Mouse (Mus musculus) right cerebral cortex, postnatal 10 days (tissue): Measurements from ENCODE around the gene Orm2.
A peak's percentile ranks its signal among the peaks of the same experiment; 100 is the strongest.

Source experiments
- DNase-seq, 2 experiments: peaks; one replicate each; pipeline ENCODE4 v3.0.0; 2021; ENCODE audit warnings: low spot score in 2 of 2

The Orm2 gene

DNA sequence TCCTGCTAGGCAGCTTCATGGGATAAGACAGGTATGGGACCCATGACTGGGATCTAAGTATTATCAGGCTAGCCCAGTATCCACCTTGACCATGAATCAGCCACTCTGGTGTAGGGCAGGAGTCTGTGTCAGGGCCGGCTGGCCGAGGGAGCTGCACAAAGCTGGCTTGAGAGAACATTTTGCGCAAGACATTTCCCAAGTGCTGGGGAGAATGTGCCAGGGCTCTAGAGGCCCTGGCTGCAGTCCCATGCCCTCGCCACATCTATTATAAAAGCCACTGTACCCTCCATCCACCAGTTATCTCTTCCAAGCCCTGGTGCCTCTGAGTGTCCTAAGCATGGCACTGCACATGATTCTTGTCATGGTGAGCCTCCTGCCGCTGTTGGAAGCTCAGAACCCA, at the start of gene Orm2:
Gene Orm2 (plus strand): TSS at position 300 of the 400 bp plus-strand sequence.
- DNase-seq: no peak

DNA sequence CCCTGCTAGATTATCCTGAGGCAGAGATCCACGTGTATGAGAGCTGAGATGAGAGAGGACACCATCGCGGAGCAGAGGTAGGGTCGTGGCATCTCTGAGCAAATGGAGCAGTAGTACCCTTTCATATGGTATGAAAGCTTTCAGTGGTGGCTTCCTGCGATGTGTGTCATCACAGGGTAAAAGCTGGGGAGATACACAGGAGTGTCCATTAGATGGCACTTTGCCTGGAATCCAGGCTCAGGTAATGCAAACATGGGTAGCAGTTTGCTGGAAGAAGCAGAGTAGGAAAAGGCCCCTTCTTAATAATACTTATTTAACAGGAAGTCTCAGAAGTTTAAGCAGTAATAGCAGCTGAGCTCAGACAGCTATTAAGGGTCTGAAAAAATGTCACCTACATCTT, 48.2 kb upstream of the Orm2 start:
- no peak for DNase-seq

DNA sequence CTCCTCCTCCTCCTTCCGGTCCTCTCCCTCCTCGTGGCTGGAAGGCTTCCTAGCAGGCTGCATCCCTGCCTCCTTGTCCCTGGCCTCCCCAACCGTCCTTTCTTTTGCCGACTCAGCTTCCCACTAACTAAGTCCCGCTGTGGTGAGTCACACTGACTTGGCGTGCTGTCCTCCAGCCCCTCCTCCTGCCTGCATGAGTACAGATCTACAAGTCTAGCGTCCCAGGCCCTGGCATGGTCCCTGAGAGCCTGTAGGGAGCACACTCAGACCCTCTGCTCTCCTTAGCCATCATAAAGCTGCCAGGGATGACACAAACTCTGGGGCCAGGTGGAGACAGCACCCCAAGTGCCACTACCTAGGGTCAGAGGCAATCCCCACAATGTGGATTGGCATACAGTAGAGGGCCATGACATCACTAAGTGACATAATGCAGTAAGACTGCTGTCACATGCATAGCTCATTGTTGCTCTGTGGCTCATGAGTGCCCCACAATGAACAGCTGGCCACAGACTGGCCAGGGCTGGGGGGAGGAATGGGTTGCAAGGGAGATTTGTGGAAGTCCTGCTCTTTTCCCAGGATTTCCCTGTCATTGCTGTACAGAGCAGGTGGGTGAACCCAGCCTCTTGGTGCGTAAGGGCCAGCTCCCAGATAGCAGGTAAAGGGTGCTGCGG, 46.0 kb upstream of the Orm2 start:
- no peak for DNase-seq

DNA sequence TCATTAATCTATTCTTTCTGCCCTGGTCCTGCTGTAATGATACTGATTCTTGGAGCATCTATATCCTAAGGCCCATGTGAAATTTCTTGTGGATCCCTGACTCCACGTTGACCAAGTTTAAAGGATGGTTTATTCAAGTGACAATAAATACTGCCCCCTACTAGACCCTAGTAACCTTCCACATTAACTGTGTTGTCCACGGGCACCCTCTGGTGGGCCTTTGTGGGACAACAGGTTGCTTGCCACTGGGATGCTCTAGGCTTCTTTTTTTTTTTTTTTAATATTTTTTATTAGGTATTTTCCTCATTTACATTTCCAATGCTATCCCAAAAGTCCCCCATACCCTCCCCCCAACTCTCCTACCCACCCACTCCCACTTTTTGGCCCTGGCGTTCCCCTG, 42.7 kb upstream of the Orm2 start:
- peak in 1 of 2 experiments; percentile 70 for DNase-seq

DNA sequence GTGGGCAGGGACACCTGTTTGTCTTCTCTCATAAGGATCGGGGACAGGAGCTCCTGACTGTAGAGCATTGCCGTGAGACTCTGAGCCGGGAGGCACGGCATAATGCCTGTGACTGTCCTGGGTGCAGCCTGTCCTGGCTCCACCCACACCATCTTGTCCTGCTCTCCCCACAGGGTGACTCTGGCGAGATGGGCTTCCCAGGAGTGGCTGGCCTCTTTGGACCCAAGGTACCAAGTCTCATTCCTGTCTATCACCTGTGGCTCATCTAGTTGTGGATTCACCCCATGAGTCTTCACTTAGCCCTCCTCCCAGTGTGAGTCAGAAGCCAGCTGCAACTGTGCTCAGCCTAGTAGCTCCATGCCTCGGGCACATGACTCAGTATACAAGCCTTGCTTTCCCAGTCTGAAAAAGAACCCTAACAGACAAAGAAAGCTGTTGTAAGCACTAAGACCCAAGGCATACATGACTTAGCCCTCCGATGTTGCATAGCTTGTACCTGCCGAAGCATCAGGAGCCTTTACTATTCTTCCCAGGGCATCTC, 38.9 kb upstream of the Orm2 start:
- no peak for DNase-seq

DNA sequence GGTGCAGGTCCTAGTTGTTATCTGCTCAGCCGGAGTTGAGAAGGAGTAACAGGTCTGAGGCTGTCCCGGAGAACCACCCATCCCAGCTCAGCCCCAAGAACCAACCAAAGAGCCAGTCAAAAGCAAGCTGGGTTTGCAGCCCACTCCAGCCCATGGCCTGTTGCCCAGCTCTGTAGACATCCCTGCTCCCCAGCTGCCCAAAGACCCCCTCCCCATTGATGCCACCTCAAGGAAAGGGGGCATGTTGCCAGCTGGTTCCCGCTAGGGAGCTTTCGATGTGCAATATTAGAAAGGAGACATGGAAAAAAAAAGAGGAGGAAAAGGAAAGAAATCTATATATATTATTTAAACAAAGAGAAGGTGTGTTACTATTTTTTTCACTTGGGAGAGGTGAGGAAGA, 28.8 kb upstream of the Orm2 start:
- no peak for DNase-seq

DNA sequence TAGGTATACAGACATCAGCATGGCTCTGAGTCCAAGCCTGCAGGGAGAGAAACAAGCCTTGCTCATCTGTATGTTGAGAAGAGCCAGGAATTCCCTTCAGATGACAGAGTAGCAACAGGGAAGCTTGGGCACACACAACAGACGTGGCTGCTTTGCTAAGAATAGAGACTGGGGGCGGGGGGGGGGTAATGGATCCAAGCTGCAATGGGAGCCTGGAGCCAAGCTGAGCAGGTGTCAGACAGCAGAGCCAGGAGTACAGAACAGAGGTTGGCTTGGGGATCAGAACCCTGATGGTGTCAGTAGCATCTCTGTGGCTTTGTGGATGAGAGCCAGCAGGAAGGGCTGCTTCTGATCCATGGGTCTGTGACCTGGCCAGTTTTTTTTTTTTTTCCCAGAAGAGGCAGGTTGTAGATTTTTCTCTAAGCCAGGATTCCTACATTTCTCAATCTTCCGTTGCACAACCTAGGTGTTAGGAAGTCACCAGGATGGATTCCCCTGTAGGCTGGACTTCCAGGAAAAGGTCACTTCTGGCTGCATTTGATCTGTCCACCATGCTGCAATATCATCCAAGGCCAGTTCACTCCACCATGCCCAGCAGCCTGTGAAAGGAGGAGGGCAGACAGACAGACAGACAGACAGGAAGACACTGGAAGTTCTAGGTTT, 23.7 kb upstream of the Orm2 start:
- DNase-seq: peak in 1 of 2 experiments; percentile 49

DNA sequence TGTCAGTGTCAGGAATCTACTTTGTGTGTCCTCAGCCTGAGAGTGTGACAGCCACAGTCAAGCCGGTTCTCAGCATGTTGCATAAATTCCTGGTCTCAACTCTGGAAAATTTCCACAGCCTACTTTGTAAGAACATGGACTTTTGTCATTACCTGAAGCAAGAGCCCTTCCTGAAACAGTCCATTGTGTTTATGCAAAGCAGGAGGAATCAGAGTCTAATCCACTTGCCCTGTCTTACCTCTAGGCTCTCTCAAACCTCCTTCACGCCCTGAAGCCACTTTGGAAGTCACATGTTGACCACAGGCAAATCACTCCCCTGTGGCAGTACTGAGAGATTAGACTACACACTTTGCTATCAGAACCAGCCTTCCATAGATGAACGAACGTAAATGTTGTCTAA, 19.8 kb upstream of the Orm2 start:
- no peak for DNase-seq

DNA sequence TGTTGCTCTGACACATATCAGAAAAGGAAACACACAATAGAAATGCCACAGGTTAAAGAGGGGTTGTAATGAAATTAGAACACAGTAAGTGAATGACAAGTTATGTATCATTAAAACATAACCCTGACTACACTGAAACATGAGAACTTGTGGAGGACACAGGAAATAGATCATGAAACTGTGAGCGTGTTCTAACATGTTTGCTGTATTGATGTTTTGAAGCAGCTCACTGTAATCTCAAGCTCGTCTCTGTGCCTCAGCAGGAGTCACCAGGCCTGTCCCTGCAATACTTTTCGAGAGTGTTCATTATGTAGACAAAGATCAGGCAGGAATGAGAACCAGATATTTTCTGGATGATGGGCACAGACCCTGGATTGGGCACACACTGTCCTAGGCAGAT, 18.6 kb upstream of the Orm2 start:
- no peak for DNase-seq

DNA sequence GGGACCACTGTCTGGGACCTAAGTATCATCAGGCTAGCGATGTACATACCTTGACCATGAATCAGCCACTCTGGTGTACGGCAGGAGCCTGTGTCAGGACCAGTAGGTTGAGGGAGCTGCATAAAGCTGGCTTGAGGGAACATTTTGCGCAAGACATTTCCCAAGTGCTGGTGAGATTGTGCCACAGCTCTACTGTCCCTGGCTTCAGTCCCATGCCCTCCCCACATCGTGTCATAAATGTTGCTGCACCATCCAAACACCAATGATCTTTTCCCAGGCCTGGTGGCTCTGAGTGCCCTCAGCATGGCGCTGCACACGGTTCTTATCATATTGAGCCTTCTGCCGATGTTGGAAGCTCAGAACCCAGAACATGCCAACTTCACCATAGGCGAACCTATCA, 18.0 kb upstream of the Orm2 start, which contains the start of gene Orm1:
Gene Orm1 (plus strand): TSS at position 266 of the 400 bp plus-strand sequence.
- DNase-seq: no peak

DNA sequence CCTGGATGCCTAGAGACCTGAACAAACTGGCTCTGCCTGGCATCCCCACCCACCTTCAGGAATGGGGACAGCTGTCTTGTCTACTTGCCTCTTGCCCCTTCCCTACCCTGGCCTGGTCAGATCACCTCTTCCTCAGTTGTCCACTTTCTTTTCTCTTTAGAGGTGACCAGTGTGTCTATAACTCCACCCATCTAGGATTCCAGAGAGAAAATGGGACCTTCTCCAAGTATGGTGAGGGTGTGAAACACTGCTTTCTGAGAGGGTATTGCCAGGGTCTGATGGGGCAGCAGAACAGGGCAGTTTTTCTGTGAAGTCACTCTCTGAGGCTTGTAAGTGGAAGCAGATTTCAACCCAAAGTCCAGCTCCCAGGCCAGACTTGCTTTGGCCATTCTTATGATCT, 17.0 kb upstream of the Orm2 start:
- no peak for DNase-seq

DNA sequence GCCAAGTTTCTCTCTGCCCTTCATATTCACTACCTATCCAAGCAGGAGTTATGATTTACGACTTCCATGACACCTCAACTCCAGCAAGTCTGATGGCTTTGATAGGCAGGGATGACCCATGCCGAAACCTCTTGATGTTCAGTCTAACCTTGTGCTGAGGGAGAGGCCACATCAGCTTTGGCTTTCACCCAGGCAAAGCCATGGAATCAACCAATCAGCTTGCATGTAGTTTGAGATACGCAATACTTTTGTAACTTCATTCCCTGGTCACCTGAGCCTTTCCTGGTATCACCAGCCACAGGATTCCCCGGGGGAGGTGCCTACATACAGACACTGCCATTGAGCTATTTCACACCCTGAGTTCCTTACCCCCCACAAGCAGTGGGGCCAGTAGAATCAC, 15.6 kb upstream of the Orm2 start:
- DNase-seq: no peak

DNA sequence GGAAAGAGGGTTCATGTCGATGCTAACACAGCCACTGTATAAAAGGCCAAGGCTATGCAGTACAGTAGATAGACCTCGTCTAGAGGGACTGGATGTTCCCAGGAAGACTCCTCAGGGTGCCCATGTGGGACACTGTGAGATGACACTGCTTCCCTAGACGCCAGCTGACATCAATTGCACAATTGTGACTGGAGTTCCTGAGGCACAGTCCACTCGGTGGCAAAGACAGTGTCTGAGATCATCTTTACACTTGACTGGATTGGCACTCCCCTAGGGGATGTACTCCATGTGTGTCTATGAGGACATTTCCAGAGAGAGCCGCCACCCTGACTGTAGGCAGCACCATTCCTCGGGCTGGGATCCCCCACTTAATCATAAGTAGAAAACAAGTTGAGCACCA, 13.7 kb upstream of the Orm2 start:
- DNase-seq: no peak

DNA sequence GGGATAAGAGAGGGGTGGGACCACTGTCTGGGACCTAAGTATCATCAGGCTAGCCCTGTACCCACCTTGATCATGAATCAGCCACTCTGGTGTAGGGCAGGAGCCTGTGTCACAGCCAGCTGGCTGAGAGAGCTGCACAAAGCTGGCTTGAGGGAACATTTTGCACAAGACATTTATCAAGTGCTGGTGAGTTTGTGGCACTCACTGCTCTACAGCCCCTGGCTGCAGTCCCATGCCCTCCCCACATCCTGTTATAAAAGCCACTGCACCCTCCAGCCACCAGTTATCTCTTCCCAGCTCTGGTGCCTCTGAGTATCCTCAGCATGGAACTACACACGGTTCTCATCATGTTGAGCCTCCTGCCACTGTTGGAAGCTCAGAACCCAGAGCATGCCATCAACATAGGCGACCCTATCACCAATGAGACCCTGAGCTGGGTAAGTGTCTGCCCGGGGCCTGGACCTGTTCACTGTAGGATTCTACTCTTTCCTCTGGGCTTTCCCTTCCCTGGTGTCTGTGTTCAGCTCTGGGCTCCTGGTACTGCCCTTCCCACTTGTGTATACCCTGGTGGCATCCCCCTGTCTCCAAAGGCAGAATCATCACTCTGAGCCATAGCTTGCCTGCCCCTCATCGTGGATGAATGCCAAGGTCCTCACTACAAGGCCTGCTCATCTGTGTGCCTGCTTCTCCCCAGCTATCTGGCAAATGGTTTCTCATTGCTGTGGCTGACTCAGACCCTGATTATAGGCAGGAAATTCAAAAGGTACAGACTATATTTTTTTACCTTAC, 6.2 kb upstream of the Orm2 start, which contains the start of gene Orm3:
Gene Orm3 (plus strand): TSS at position 286 of the 789 bp plus-strand sequence.
- no peak for DNase-seq

DNA sequence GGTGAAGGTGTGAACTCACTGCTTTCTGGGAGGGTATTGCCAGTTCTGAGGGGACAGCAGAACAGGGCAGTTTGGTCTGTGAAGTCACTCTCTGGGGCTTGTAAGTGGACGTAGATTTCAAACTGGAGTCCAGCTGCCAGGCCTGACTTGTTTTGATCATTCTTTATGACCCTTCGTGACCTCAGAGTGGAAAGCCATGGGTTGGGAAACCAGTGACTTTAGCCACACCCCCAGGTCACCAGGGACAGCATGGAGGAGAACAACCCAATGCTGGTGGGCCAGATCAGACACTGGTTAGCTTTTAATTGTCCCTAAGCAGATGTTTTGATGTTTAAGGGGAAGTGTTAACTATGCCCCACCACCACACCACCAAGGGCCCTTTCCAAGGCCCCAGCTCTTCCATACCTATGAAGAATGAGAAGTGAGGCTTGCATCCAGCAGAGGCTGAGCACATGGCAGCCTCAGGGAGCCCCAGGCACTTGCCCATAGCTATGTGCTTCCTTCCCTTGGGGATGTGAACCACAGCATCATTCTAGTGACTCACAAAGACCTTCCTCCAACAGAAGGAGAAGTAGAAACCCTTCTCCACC, 5.2 kb upstream of the Orm2 start:
- DNase-seq: no peak

DNA sequence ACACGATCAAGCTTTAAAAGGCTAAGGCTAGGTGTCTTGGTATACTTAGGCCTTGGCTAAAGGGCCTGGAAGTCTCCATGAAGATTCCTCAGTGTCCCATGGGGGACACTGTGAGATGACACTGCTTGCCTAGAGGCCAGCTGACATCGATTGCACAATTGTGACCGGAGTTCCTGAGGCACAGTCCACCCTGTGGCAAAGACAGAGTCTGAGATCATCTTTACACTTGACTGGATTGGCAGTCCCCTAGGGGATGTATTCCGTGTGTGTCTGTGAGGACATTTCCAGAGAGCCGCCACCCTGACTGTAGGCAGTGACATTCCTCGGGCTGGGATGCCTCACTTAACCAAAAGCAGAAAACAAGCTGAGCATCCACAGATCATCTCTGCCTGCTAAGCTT, 2.4 kb upstream of the Orm2 start:
- no peak for DNase-seq

DNA sequence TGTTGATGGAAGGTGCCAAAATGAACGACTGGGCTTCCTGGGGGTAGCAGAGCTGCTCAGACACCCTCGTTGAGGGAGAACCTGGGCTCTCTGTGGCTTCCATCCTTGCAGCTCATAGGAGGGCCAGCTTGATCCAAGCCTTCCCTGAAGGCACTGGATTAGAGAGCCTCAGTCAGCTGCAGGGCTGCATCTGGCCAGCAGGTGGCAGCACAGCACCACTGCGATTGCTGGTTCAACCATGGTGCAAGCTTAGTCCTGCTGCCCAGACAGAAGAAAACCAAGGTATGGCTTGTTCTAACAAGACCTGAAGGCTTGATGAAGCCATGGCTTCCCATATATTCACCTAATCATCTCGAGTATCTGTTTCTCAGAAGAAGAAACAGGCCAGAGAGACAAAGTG, 6.3 kb downstream of the Orm2 start:
- peak; percentile 86 to 90 for DNase-seq

DNA sequence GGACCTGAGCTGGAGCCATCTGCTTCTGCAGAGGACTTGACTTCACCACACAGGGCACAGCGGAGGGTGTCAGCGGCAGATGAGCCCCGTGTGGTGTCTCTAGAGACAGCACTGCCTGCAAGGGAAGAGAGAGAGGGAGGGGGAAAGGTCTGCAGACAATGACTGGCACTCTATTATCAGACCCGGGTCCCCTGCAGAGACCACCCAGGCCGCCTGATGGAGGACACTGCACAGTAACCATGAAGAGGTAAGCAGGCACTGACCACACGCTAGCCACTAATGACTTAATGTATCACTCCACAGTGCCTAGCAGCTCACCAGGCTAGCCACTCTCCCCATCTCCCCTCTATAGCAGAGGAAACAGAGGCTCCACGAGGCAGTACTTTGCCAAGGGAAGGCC, 8.6 kb downstream of the Orm2 start:
- no peak for DNase-seq

DNA sequence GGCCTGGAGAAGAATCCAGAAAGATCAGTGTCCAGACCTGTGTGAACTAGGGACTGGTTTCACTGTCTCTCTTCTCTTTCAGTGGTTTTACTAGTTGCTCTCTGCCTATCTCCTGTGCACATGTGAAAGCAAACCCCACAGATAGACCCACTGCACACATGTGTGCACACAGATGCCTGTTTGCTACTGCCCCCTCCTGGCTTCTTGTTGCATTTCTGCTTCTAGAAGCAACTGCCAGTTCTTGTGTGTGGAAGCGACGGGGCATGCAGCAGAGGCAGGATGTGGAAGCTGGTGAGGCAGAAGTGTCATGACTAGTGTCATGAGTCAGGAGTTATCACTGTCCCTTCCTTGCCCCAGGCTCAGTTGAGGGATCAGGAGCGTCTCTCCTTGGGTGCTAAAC, 9.6 kb downstream of the Orm2 start:
- DNase-seq: peak in 1 of 2 experiments; percentile 55

DNA sequence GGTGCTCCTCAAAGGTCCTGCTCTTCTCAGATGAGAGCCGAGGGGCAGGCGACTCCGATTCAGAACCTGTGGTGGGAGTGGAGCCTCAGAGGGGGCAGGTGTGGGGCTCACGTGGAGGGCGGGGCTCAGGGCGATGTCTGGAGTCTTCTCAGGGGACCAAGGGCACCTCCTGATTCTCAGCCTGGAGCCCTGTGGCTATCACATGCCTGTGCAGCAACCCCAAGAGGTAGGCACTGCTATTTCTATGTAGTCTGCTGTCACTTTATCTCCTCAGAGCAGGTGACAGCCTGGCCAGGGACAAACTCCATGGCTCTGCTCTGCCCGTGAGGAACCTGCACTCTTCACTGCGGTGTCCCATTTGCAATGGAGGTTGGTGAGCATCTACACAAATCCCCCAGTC, 11.2 kb downstream of the Orm2 start:
- DNase-seq: no peak

DNA sequence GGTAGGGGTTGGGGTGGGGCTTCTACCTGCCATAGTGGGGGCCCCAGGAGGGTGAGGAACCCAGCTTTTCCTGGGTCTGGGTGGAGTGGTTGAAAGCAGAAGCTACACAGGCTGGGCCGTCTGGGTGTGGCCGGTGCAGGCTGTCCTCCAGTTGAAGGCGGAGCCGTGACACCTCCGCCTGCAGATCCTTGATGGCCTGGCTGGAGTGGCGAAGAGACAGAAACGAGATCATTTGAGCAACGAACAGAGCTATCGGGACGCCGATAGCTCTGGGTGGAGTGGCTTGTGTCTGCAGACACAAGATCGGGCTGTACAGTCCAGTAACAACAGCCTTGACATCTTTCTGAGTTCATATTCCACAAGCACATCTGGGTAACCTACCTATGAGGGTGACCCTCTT, 12.1 kb downstream of the Orm2 start:
- DNase-seq: no peak

DNA sequence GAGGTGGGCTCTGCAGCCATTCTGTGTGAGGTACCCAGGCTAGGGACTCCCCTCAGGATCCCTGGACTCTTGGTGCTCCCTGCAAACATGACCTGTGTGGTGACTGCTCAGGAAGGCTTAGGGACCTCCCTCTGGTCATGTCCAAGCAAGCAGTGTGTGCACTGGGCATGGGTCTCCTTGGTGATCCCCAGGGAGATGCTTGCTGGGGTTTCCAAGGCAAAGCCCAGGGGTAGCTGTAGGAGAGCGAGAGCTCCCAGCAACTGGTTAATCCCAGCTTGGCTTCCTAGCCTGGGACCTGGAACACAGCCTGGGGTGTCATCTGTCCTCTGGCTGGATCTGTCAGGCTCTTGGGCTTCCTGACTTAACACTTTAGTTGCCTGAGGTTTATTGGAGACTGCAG, 13.1 kb downstream of the Orm2 start:
- peak; percentile 57 to 67 for DNase-seq
